Mouse (Mus musculus) cerebellum, postnatal 36 days (tissue): Measurements from ENCODE around the gene 4930503B20Rik.
A peak's percentile ranks its signal among the peaks of the same experiment; 100 is the strongest.

ENCODE experiments used
- DNase-seq, 2 experiments: peaks; one replicate each; pipeline ENCODE4 v3.0.0; 2021 to 2022; ENCODE audit warnings: mixed read lengths in 2 of 2

The 4930503B20Rik gene

GRCm38 (mm10) chr3:146649311-146649894 lies 1.7 kb downstream of the 4930503B20Rik start:
- DNase-seq, result no peak

- DNase-seq, result no peak
These were observed 9.2 kb downstream of the 4930503B20Rik start for GRCm38 (mm10) chr3:146641818-146642427.

GRCm38 (mm10) chr3:146632506-146632905 lies 18.6 kb downstream of the 4930503B20Rik start:
- no peak for DNase-seq

- DNase-seq, result no peak
These were observed 22.7 kb downstream of the 4930503B20Rik start for GRCm38 (mm10) chr3:146628227-146628982.

- no peak for DNase-seq
These were observed 25.4 kb downstream of the 4930503B20Rik start for GRCm38 (mm10) chr3:146625766-146626165.

GRCm38 (mm10) chr3:146621966-146622365 lies 29.2 kb downstream of the 4930503B20Rik start:
- no peak for DNase-seq

- DNase-seq, result peak; percentile 80 to 85
These were observed 30.4 kb downstream of the 4930503B20Rik start for GRCm38 (mm10) chr3:146620555-146621249.

- no peak for DNase-seq
These were observed 31.0 kb downstream of the 4930503B20Rik start for GRCm38 (mm10) chr3:146620101-146620500.

- no peak for DNase-seq
These were observed 32.8 kb downstream of the 4930503B20Rik start for GRCm38 (mm10) chr3:146618357-146618756.

GRCm38 (mm10) chr3:146617946-146618345 lies 33.2 kb downstream of the 4930503B20Rik start:
- DNase-seq, result no peak

- DNase-seq, result no peak
These were observed 34.4 kb downstream of the 4930503B20Rik start for GRCm38 (mm10) chr3:146616533-146617283.

- no peak for DNase-seq
These were observed 35.6 kb downstream of the 4930503B20Rik start, which contains the start of gene Dnase2b for GRCm38 (mm10) chr3:146615496-146615895. Gene Dnase2b (minus strand): TSS chr3:146615596.

- DNase-seq, result no peak
These were observed 39.3 kb downstream of the 4930503B20Rik start for GRCm38 (mm10) chr3:146611821-146612220.

- DNase-seq, result no peak
These were observed 39.9 kb downstream of the 4930503B20Rik start for GRCm38 (mm10) chr3:146611261-146611660.

- no peak for DNase-seq
These were observed 40.8 kb downstream of the 4930503B20Rik start for GRCm38 (mm10) chr3:146610322-146610721.

GRCm38 (mm10) chr3:146607368-146607767 lies 43.7 kb downstream of the 4930503B20Rik start:
- DNase-seq, result no peak

- no peak for DNase-seq
These were observed 46.5 kb downstream of the 4930503B20Rik start for GRCm38 (mm10) chr3:146604647-146605046.

GRCm38 (mm10) chr3:146602531-146602930 lies 48.6 kb downstream of the 4930503B20Rik start:
- no peak for DNase-seq

GRCm38 (mm10) chr3:146601205-146601604 lies 49.9 kb downstream of the 4930503B20Rik start:
- DNase-seq, result no peak

- DNase-seq, result no peak
These were observed 51.8 kb downstream of the 4930503B20Rik start for GRCm38 (mm10) chr3:146599198-146599900.

- no peak for DNase-seq
These were observed 52.7 kb downstream of the 4930503B20Rik start for GRCm38 (mm10) chr3:146598411-146598810.

GRCm38 (mm10) chr3:146596864-146597263 lies 54.3 kb downstream of the 4930503B20Rik start:
- no peak for DNase-seq
